Mouse (Mus musculus): ENCODE results near the gene Hist1h4i. TPM values are rescaled to one million over a fixed set of nuclear protein-coding genes. Genes with fewer than 3 reads are reported as not detected.
"Not testable (repeated sequence)": the region's sequence is repeated elsewhere in the genome, so short reads cannot be mapped to it uniquely, and the experiment has no call there.

Hist1h4i gene
- 9.0 and 10.6 TPM in 2 replicates for polyA plus RNA-seq (2015; fragmentation: Nextera tagmentation; extraction: Ambion mirVana)

DNA sequence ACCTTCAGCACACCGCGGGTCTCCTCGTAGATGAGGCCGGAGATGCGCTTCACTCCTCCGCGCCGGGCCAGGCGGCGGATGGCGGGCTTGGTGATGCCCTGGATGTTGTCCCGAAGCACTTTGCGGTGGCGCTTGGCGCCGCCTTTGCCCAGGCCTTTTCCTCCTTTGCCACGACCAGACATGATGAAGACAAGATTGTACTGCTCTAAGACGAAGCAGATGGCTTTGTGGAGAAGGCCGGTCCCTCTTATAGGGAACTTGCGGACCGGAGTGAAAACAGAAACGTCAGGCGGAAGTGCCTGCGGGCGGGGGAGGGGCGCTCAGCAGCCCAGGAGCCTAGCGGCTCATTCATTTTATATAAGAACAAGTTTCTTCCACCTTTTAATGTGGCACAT is at the start of gene Hist1h4i:
TSS of gene Hist1h4i (minus strand) at position 221 of the 395 bp plus-strand sequence.
- H3K27me3 ChIP-seq (ENCODE audit: control insufficient read depth, insufficient read depth, low read length); H3K36me3 ChIP-seq (ENCODE audit: control insufficient read depth, insufficient read depth); H3K9me3 ChIP-seq (replicated peaks; ENCODE audit: control insufficient read depth, low read length): not testable (repeated sequence)
- H3K4me1 ChIP-seq (ENCODE audit: control insufficient read depth, insufficient read depth, low read length): peaks cover 28% of the 10 kb centered on the region
- H3K27ac ChIP-seq (ENCODE audit: low read length): peak within 1 kb of the TSS; percentile 88
- ATAC-seq (replicated peaks; ENCODE audit: extremely low read depth, insufficient read depth, low FRiP score): peak; percentile 56
- peak within 1 kb of the TSS; percentile 74 for H3K9ac ChIP-seq (ENCODE audit: low read length)
- peak within 1 kb of the TSS; percentile 55 for H3K4me3 ChIP-seq (ENCODE audit: low read length)
- H3K4me2 ChIP-seq (ENCODE audit: low read depth, low read length): peak within 1 kb of the TSS; percentile 68
- WGBS: 0% methylated on average over 22 of the region's 27 CpGs

DNA sequence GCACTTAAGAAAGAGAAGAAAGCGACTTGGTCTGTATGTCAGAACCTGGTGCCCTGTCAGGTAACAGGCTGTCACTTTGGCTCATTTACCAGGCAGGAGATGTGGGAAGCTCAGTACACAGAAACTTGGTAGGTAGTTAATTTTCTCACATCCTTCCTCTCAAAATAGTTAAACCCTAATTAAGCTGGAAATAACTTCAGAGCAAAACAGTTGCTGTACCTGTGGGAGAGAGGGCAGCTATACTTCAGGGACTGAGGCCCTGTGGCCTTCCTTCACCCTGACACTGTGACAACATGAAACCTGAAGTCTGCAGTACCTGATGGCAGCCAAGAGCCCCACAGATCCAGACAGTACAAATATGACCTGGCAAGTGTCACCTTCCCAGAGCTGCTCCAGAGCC is 43.0 kb upstream of the Hist1h4i start, which contains the start of gene Vmn1r188:
TSS of gene Vmn1r188 (plus strand) at position 301 of the 400 bp plus-strand sequence.
- not testable (repeated sequence) for H3K4me1 ChIP-seq (ENCODE audit: control insufficient read depth, insufficient read depth, low read length); H3K4me3 ChIP-seq (ENCODE audit: low read length); H3K27ac ChIP-seq (ENCODE audit: low read length); H3K36me3 ChIP-seq (ENCODE audit: control insufficient read depth, insufficient read depth); H3K27me3 ChIP-seq (ENCODE audit: control insufficient read depth, insufficient read depth, low read length); H3K9ac ChIP-seq (ENCODE audit: low read length); H3K9me3 ChIP-seq (replicated peaks; ENCODE audit: control insufficient read depth, low read length); H3K4me2 ChIP-seq (ENCODE audit: low read depth, low read length); ATAC-seq (replicated peaks; ENCODE audit: extremely low read depth, insufficient read depth, low FRiP score)
- WGBS: 72% methylated on average over 1 of the region's 1 CpGs

DNA sequence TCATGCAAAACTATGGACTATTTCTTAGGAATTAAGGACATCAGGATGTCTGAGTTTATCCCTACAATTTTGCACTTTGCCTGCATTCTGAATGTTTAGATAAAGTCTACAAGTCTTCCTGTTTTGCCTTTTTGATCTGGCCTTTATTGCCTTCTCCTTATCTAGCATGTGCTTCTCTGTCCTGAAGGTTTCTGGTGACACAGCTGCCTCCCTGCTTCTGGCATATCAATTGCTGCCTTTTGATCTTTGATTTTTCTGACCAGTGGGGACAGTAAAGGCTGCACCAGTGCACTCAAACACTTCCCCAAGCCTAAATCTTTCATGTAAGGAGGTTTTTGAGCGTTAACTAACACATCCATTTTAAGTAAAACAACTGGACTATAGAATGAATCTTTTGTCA is 22.3 kb upstream of the Hist1h4i start:
- 49% methylated on average over 1 of the region's 1 CpGs for WGBS
- peaks cover 3% of the 10 kb centered on the region for H3K9me3 ChIP-seq (replicated peaks; ENCODE audit: control insufficient read depth, low read length)
- no peaks in the 10 kb centered on the region for H3K36me3 ChIP-seq (ENCODE audit: control insufficient read depth, insufficient read depth)
- no peaks in the 10 kb centered on the region for H3K27me3 ChIP-seq (ENCODE audit: control insufficient read depth, insufficient read depth, low read length)
- H3K4me1 ChIP-seq (ENCODE audit: control insufficient read depth, insufficient read depth, low read length): no peaks in the 10 kb centered on the region
- no peak overlapping the region for H3K4me3 ChIP-seq (ENCODE audit: low read length)
- H3K9ac ChIP-seq (ENCODE audit: low read length): no peak overlapping the region
- no peak overlapping the region for H3K4me2 ChIP-seq (ENCODE audit: low read depth, low read length)
- ATAC-seq (replicated peaks; ENCODE audit: extremely low read depth, insufficient read depth, low FRiP score): no peak
- no peak overlapping the region for H3K27ac ChIP-seq (ENCODE audit: low read length)

DNA sequence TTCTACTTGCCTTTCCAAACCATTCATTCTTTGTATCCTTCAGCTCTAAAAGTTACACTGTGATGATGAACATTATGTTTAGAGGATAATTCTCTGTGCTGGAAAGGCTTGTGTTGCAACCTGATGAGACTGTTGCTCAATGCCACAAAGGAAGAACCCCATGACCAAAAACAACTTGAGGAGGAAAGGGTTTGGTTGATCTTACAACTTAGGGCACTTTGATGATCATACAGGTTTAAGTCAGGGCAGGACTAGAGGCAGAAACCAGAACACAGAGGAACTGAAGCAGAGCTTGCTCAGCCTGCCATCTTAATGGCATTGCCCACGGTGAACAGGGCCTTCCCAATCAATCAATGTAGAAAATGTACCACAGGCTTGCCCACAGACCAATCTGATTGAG is 20.3 kb upstream of the Hist1h4i start:
- no peak for ATAC-seq (replicated peaks; ENCODE audit: extremely low read depth, insufficient read depth, low FRiP score)
- no peaks in the 10 kb centered on the region for H3K36me3 ChIP-seq (ENCODE audit: control insufficient read depth, insufficient read depth)
- no peak overlapping the region for H3K27ac ChIP-seq (ENCODE audit: low read length)
- no peak overlapping the region for H3K4me2 ChIP-seq (ENCODE audit: low read depth, low read length)
- H3K9me3 ChIP-seq (replicated peaks; ENCODE audit: control insufficient read depth, low read length): peaks cover 2% of the 10 kb centered on the region
- no peaks in the 10 kb centered on the region for H3K27me3 ChIP-seq (ENCODE audit: control insufficient read depth, insufficient read depth, low read length)
- WGBS: 75% methylated on average over 1 of the region's 1 CpGs
- H3K4me1 ChIP-seq (ENCODE audit: control insufficient read depth, insufficient read depth, low read length): no peaks in the 10 kb centered on the region
- H3K4me3 ChIP-seq (ENCODE audit: low read length): no peak overlapping the region
- no peak overlapping the region for H3K9ac ChIP-seq (ENCODE audit: low read length)

DNA sequence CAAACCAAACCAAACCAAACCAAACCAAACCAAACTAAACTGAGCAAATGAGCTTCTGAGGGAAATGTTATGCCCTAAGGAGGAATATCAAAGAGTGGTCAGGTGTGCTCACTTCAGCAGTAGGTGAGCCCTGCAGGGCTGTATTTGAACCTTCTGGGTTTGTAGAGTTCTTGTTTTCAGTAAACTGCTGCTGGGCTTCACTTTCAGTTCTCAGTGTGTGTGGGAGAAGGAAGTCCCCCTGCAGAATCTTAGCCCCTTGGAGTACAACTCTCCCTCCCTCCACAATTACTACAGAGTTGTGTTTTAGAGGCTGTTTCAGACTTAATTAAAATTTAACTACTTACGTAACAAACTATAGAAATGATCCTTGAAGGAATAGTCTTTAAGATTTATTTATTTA is 12.6 kb upstream of the Hist1h4i start:
- H3K4me2 ChIP-seq (ENCODE audit: low read depth, low read length): no peak overlapping the region

DNA sequence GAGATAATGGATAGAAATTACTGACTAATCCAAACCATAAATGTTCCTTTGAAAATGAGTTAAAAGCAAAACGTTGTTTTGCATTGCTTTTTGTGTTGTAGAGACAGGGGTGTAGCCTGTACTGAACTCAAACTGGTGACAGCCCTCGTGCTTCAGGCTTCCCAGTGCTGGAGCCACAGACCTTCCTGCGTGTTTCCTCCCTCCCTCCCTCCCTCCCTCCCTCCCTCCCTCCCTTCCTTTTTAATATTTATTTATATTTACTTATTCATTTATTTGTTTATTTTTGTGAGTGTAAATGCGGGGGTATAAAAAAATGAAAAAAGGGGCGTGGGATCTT is 10.3 kb upstream of the Hist1h4i start:
- WGBS: 13% methylated on average over 5 of the region's 5 CpGs
- H3K9me3 ChIP-seq (replicated peaks; ENCODE audit: control insufficient read depth, low read length): no peaks in the 10 kb centered on the region
- peak overlapping the region; percentile 89 for H3K4me2 ChIP-seq (ENCODE audit: low read depth, low read length)
- ATAC-seq (replicated peaks; ENCODE audit: extremely low read depth, insufficient read depth, low FRiP score): no peak
- 0 out of 2 replicates have a peak, but pooled peaks cover 4% of the 10 kb centered on the region for H3K4me1 ChIP-seq (ENCODE audit: control insufficient read depth, insufficient read depth, low read length)
- no peaks in the 10 kb centered on the region for H3K36me3 ChIP-seq (ENCODE audit: control insufficient read depth, insufficient read depth)
- peak overlapping the region; percentile 74 for H3K4me3 ChIP-seq (ENCODE audit: low read length)
- H3K27ac ChIP-seq (ENCODE audit: low read length): peak overlapping the region; percentile 86; the same call in 1 of the 2 replicates
- no peaks in the 10 kb centered on the region for H3K27me3 ChIP-seq (ENCODE audit: control insufficient read depth, insufficient read depth, low read length)
- peak overlapping the region; percentile 81 for H3K9ac ChIP-seq (ENCODE audit: low read length)

More for the DNA sequence above, 12.6 kb upstream of the Hist1h4i start:
- H3K27me3 ChIP-seq (ENCODE audit: control insufficient read depth, insufficient read depth, low read length): no peaks in the 10 kb centered on the region
- no peaks in the 10 kb centered on the region for H3K36me3 ChIP-seq (ENCODE audit: control insufficient read depth, insufficient read depth)
- no peak overlapping the region for H3K9ac ChIP-seq (ENCODE audit: low read length)
- H3K27ac ChIP-seq (ENCODE audit: low read length): no peak overlapping the region
- no peaks in the 10 kb centered on the region for H3K9me3 ChIP-seq (replicated peaks; ENCODE audit: control insufficient read depth, low read length)
- H3K4me1 ChIP-seq (ENCODE audit: control insufficient read depth, insufficient read depth, low read length): 0 out of 2 replicates have a peak, but pooled peaks cover 4% of the 10 kb centered on the region
- no peak for ATAC-seq (replicated peaks; ENCODE audit: extremely low read depth, insufficient read depth, low FRiP score)
- 94% methylated on average over 1 of the region's 1 CpGs for WGBS
- no peak overlapping the region for H3K4me3 ChIP-seq (ENCODE audit: low read length)

DNA sequence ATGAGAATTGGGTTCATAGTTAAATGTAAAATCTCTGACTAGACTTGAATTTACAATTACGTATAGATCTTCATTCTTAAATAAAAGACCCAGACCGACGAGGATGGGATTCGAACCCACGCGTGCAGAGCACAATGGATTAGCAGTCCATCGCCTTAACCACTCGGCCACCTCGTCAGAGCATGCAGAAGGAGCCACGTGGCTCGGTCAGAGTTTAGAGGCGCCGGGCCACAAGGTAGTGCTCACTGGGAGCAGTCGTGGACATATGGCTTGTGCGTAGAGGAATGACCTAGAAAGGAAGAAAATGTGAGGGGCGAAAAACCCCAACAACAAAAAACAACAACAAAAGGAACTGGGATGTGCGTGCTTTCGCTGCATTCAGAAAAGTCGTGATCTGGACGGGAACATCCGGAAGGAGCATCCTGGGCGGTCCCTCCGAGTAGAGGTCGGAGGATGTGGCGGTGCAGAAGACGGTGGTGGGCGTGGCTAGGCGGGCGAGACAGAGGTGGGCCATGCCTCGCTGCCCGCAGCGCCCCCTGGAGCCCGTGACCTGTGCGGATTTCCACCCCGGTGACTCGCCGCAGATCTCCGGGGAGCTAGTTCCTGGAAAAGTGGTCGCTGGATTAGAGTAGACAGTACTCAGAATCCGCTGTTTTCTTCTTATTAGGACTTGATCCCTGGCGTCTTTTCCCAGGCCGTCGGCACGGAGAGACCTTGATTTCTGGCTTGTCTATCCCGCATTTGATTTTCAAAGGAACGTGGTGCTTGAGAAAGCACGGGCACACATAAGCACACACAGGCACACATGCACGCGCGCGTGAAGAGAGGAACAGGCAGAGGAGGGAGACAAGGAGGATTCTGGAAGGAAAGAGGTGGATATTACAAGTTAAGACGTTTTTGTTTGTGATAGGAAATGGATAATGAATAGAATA is 9.7 kb upstream of the Hist1h4i start:
- Histone ChIP-seq H3K9me3 (replicated peaks; ENCODE audit: control insufficient read depth, low read length) (no peaks in the 10 kb centered on the region), H3K4me2 (ENCODE audit: low read depth, low read length) (peak overlapping the region; percentile 89), H3K27ac (ENCODE audit: low read length) (peak overlapping the region; percentile 86), H3K36me3 (ENCODE audit: control insufficient read depth, insufficient read depth) (no peaks in the 10 kb centered on the region), H3K27me3 (ENCODE audit: control insufficient read depth, insufficient read depth, low read length) (no peaks in the 10 kb centered on the region), H3K4me3 (ENCODE audit: low read length) (peak overlapping the region; percentile 74), H3K4me1 (ENCODE audit: control insufficient read depth, insufficient read depth, low read length) (0 out of 2 replicates have a peak, but pooled peaks cover 4% of the 10 kb centered on the region), H3K9ac (ENCODE audit: low read length) (peak overlapping the region; percentile 81)
- ATAC-seq (replicated peaks; ENCODE audit: extremely low read depth, insufficient read depth, low FRiP score): peak; percentile 94
- under 1% methylated on average over 52 of the region's 52 CpGs for WGBS

DNA sequence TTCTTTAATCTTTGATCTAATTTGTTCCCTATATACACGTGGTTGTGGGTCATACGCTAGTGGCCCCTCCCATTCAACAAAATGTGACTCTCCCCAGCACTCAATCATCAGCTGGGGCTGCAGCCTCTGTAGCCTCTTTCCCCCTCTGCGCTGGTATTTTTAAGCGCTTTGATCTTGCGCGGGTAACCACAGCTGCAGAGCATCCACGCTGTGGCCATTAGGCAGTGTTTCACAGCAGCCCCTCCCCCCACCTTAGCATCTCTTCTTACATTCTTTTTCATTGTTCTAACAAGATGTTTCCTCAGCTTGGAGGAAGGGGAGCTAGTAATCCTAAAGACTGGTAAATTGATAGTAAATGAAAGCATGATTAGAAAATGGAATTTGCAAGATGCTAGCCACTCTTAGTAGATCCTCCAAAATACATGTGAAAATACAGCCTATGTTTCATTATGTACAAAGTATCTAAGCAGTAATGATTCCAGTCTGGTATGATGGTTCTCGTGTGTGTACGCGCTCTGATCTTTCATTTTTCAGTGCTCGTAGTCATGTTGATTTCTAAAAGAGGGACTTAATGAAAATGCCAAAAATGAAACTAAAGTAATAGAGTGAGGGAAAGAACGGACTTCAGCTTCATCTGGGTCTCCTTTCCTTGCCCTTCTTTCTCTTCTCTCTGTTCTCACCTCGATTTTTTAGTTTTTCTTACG is 8.7 kb upstream of the Hist1h4i start:
- Histone ChIP-seq H3K27me3 (ENCODE audit: control insufficient read depth, insufficient read depth, low read length) (no peaks in the 10 kb centered on the region), H3K9me3 (replicated peaks; ENCODE audit: control insufficient read depth, low read length) (no peaks in the 10 kb centered on the region), H3K4me2 (ENCODE audit: low read depth, low read length) (peak overlapping the region; percentile 89), H3K4me3 (ENCODE audit: low read length) (peak overlapping the region; percentile 74), H3K4me1 (ENCODE audit: control insufficient read depth, insufficient read depth, low read length) (0 out of 2 replicates have a peak, but pooled peaks cover 4% of the 10 kb centered on the region), H3K27ac (ENCODE audit: low read length) (peak overlapping the region; percentile 86), H3K36me3 (ENCODE audit: control insufficient read depth, insufficient read depth) (no peaks in the 10 kb centered on the region), H3K9ac (ENCODE audit: low read length) (peak overlapping the region; percentile 81)
- no peak for ATAC-seq (replicated peaks; ENCODE audit: extremely low read depth, insufficient read depth, low FRiP score)
- under 1% methylated on average over 14 of the region's 14 CpGs for WGBS

DNA sequence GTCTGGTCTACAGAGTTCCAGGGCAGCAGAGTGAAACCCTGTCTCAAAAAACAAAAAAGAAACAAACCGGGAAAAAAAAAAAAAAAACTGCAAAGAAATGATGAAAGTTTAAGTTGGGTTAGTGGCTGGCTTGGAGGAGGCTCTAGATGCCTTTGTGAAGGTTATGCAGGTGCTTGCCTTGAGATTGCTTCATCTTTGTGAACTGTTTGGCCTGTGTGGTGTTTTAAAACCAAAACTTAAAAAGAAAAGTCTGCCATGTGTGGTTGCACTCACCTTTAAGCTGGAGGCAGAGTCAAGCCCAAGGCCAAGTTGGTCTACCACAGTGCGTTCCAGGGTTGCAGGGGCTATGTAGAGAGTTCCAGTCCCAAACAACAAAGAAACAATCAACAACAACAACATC is 7.9 kb upstream of the Hist1h4i start:
- no peaks in the 10 kb centered on the region for H3K36me3 ChIP-seq (ENCODE audit: control insufficient read depth, insufficient read depth)
- 72% methylated on average over 2 of the region's 2 CpGs for WGBS
- no peak for ATAC-seq (replicated peaks; ENCODE audit: extremely low read depth, insufficient read depth, low FRiP score)
- no peak overlapping the region for H3K4me2 ChIP-seq (ENCODE audit: low read depth, low read length)
- H3K27ac ChIP-seq (ENCODE audit: low read length): no peak overlapping the region
- H3K4me1 ChIP-seq (ENCODE audit: control insufficient read depth, insufficient read depth, low read length): peaks cover 7% of the 10 kb centered on the region
- H3K27me3 ChIP-seq (ENCODE audit: control insufficient read depth, insufficient read depth, low read length): no peaks in the 10 kb centered on the region
- H3K9me3 ChIP-seq (replicated peaks; ENCODE audit: control insufficient read depth, low read length): no peaks in the 10 kb centered on the region
- no peak overlapping the region for H3K9ac ChIP-seq (ENCODE audit: low read length)
- no peak overlapping the region for H3K4me3 ChIP-seq (ENCODE audit: low read length)
